Mouse (Mus musculus) frontal cortex, adult 2 months (tissue): ENCODE results near the gene Nwd1. TPM values are rescaled to one million over a fixed set of nuclear protein-coding genes. Genes with fewer than 3 reads are reported as not detected.
"Not testable (repeated sequence)": the region's sequence is repeated elsewhere in the genome, so short reads cannot be mapped to it uniquely, and the experiment has no call there.

Experiments used
- DNase-seq, 2 experiments: peaks; one replicate each; pipeline ENCODE4 v3.0.0; 2022; ENCODE audit warnings: low spot score in 1 of 2; ENCODE audit errors: extremely low spot score in 1 of 2
- polyA plus RNA-seq: library from polyadenylated mRNA; depleted of rRNA; stranded (reverse); fragments of >200 nt; gene quantifications from 2 replicates; pipeline ENCODE4 v1.2.3, GENCODE M21; 2012; rRNA removed

Nwd1 gene
- 23.8 and 26.4 TPM in 2 replicates for polyA plus RNA-seq

- peak; percentile 85 to 92 for DNase-seq
Measured at GRCm38 (mm10) chr8:72646060-72646767, at the start of gene Nwd1. Gene Nwd1 (plus strand): TSS chr8:72646711.

- no peak for DNase-seq
Measured at GRCm38 (mm10) chr8:72642885-72643284, 3.6 kb upstream of the Nwd1 start.

- DNase-seq, result peak in 1 of 2 experiments; percentile 86
Measured at GRCm38 (mm10) chr8:72644601-72645000, 1.9 kb upstream of the Nwd1 start.

GRCm38 (mm10) chr8:72646768-72647143 lies 245 bp downstream of the Nwd1 start:
- DNase-seq, result no peak

GRCm38 (mm10) chr8:72650697-72651096 lies 4.2 kb downstream of the Nwd1 start:
- no peak for DNase-seq

GRCm38 (mm10) chr8:72654565-72655521 lies 8.3 kb downstream of the Nwd1 start:
- peak; percentile 27 to 49 for DNase-seq

GRCm38 (mm10) chr8:72655522-72655912 lies 9.0 kb downstream of the Nwd1 start:
- DNase-seq, result no peak

GRCm38 (mm10) chr8:72659967-72660366 lies 13.5 kb downstream of the Nwd1 start:
- DNase-seq, result no peak

GRCm38 (mm10) chr8:72664107-72664652 lies 17.7 kb downstream of the Nwd1 start:
- no peak for DNase-seq

- no peak for DNase-seq
Measured at GRCm38 (mm10) chr8:72664757-72665156, 18.2 kb downstream of the Nwd1 start.

- DNase-seq, result no peak
Measured at GRCm38 (mm10) chr8:72665405-72665804, 18.9 kb downstream of the Nwd1 start.

- DNase-seq, result no peak
Measured at GRCm38 (mm10) chr8:72668925-72669324, 22.4 kb downstream of the Nwd1 start.

- no peak for DNase-seq
Measured at GRCm38 (mm10) chr8:72672802-72673201, 26.3 kb downstream of the Nwd1 start.

GRCm38 (mm10) chr8:72674184-72674583 lies 27.7 kb downstream of the Nwd1 start:
- DNase-seq, result peak in 1 of 2 experiments; percentile 14

GRCm38 (mm10) chr8:72676436-72676835 lies 29.9 kb downstream of the Nwd1 start:
- no peak for DNase-seq

GRCm38 (mm10) chr8:72676844-72677243 lies 30.3 kb downstream of the Nwd1 start:
- DNase-seq, result not testable (repeated sequence)

- no peak for DNase-seq
Measured at GRCm38 (mm10) chr8:72677331-72677730, 30.8 kb downstream of the Nwd1 start.

GRCm38 (mm10) chr8:72680133-72680532 lies 33.6 kb downstream of the Nwd1 start:
- peak; percentile 61 to 93 for DNase-seq

GRCm38 (mm10) chr8:72682051-72682687 lies 35.7 kb downstream of the Nwd1 start:
- peak; percentile 28 to 48 for DNase-seq

- no peak for DNase-seq
Measured at GRCm38 (mm10) chr8:72683010-72683521, 36.6 kb downstream of the Nwd1 start.
